Mouse (Mus musculus) small intestine, adult 2 months (tissue): ENCODE results near the gene Adra2b. TPM values are rescaled to one million over a fixed set of nuclear protein-coding genes. Genes with fewer than 3 reads are reported as not detected.

Experiments used
- H3K27ac ChIP-seq: fragments of 200-500 bp; 2 replicates; pipeline ENCODE4 v1.5.1; 2012; ENCODE audit warnings: low read depth, low read length, control low read depth, inconsistent platforms; ENCODE audit not compliant: insufficient read depth
- H3K27me3 ChIP-seq: fragments of 200-500 bp; 2 replicates; pipeline ENCODE4 v1.6.1; 2012; ENCODE audit warnings: mild to moderate bottlenecking, moderate library complexity, low read length, inconsistent platforms; ENCODE audit not compliant: control insufficient read depth, insufficient read depth
- H3K36me3 ChIP-seq: fragments of 200-500 bp; 2 replicates; pipeline ENCODE4 v1.6.1; 2012; ENCODE audit warnings: mild to moderate bottlenecking, low read length, control low read depth, inconsistent platforms; ENCODE audit not compliant: control insufficient read depth, insufficient read depth
- H3K4me1 ChIP-seq: fragments of 200-500 bp; 2 replicates; pipeline ENCODE4 v1.6.1; 2012; ENCODE audit warnings: low read length, inconsistent platforms, mixed read lengths; ENCODE audit not compliant: control insufficient read depth, insufficient read depth, insufficient read length
- H3K4me3 ChIP-seq: fragments of 200-500 bp; 2 replicates; pipeline ENCODE4 v1.5.1; 2012; ENCODE audit warnings: low read depth, mild to moderate bottlenecking, control low read depth, inconsistent platforms, low read length, moderate library complexity
- CTCF ChIP-seq: fragments of 200-500 bp; IDR thresholded peaks from 2 replicates; pipeline ENCODE4 v1.5.1; 2012; ENCODE audit warnings: low read depth, mild to moderate bottlenecking, control low read depth, inconsistent platforms, low read length, moderate library complexity, mixed read lengths; ENCODE audit not compliant: insufficient replicate concordance, insufficient read length; ENCODE audit errors: extremely low read depth
- POLR2A ChIP-seq: fragments of 200-500 bp; IDR thresholded peaks from 2 replicates; pipeline ENCODE4 v1.6.1; 2012; ENCODE audit warnings: low read depth, mild to moderate bottlenecking, control low read depth, inconsistent platforms, low read length, moderate library complexity
- WGBS: fragments of 180-500 bp; shearing (Covaris S2); methylation state at CpG from one replicate; pipeline ENCODE4 v1.1.7; 2018; 5-methylcytosine and 5-hydroxymethylcytosine counted together
- polyA plus RNA-seq: library from polyadenylated mRNA; depleted of rRNA; stranded (reverse); fragments of >200 nt; gene quantifications from 2 replicates; pipeline ENCODE4 v1.2.3, GENCODE M21; 2012; rRNA removed

Adra2b gene
- 0.48 and 0.53 TPM in 2 replicates for polyA plus RNA-seq

- peaks cover 9% of the 10 kb centered on the region for H3K4me1 ChIP-seq
- H3K27me3 ChIP-seq, result peaks cover 23% of the 10 kb centered on the region
- no peaks in the 10 kb centered on the region for H3K36me3 ChIP-seq
- H3K27ac ChIP-seq, result no peak within 1 kb of the TSS
- H3K4me3 ChIP-seq, result peak within 1 kb of the TSS; percentile 56
- WGBS, result 1% methylated on average over 48 of the region's 49 CpGs
- peak; percentile 64; the same call in 1 of the 2 replicates for TF ChIP-seq CTCF
- no peak for TF ChIP-seq POLR2A
These were observed at the start of gene Adra2b for GRCm38 (mm10) chr2:127362459-127363281. Adra2b (plus strand) TSS chr2:127363208.

- Histone ChIP-seq H3K27me3 (no peaks in the 10 kb centered on the region), H3K4me3 (no peak overlapping the region), H3K4me1 (peaks cover 2% of the 10 kb centered on the region; the same call in 1 of the 2 replicates), H3K36me3 (no peaks in the 10 kb centered on the region), H3K27ac (peak overlapping the region; percentile 34; the same call in 1 of the 2 replicates)
- 52% methylated on average over 4 of the region's 4 CpGs for WGBS
- no peak for TF ChIP-seq POLR2A
- no peak for TF ChIP-seq CTCF
These were observed 49.1 kb upstream of the Adra2b start for GRCm38 (mm10) chr2:127313878-127314277.

DNA sequence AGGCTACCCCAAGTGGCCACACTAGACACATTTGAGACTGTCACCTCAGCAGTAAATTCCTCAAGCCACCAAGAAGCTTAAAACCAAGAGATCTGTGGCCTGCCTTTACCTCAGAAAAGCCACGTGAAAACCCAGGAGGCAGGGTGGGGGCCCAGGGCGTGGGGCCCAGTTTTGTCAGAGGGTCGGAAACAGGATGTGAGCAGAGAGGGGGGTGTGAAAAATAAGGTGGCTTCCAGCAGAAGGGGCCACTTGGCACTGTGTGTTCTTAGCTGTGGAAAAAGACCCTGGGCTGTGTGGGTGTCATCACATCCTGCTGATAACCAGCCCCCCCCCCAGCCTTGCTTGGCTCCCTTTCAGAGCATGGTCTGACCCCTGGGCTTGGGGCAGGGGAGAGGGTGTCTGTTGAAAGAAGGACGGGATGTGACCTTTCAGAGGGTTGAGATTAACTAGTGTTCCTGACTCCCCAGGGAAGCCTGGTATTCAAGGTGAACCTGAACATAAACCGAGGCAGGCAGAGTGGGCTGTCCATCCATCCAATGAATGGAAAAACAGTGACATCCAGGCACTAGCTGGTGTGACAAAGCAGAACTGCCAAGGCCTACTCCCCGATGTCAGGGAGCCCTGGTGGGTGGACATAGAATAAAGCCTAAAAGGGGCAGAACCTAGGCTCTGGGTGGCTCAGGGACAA lies 48.4 kb upstream of the Adra2b start:
- Histone ChIP-seq H3K27ac (peak overlapping the region; percentile 34; the same call in 1 of the 2 replicates), H3K27me3 (no peaks in the 10 kb centered on the region), H3K4me1 (peaks cover 2% of the 10 kb centered on the region; the same call in 1 of the 2 replicates), H3K4me3 (no peak overlapping the region), H3K36me3 (no peaks in the 10 kb centered on the region)
- TF ChIP-seq CTCF (no peak), POLR2A (no peak)
- WGBS, result 69% methylated on average over 6 of the region's 6 CpGs

GRCm38 (mm10) chr2:127315155-127315470 lies 47.9 kb upstream of the Adra2b start:
- Histone ChIP-seq H3K4me1 (no peaks in the 10 kb centered on the region; the same call in 1 of the 2 replicates), H3K36me3 (no peaks in the 10 kb centered on the region), H3K27ac (no peak overlapping the region), H3K27me3 (no peaks in the 10 kb centered on the region), H3K4me3 (no peak overlapping the region)
- WGBS, result 86% methylated on average over 1 of the region's 1 CpGs
- TF ChIP-seq POLR2A (no peak), CTCF (no peak)

DNA sequence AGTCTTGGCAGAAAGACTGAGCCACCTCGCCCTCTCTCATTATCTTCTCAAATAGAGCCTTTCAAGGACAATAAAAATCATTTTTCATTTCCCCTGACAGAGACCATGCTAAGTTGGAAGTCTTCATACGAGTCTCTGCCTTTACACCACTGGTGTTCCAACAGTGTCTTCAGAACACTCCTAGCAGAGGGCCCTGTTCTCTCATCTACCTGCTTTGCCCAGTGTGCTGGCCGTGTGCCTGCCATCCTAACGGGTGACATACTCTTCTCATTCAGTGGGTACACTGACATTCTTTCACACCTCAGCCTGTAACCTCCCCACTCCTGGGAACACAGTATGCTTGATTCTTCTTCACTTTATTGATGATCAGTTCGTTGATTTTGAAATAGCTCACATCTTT lies 46.6 kb upstream of the Adra2b start:
- no peaks in the 10 kb centered on the region for H3K36me3 ChIP-seq
- 57% methylated on average over 5 of the region's 5 CpGs for WGBS
- H3K27me3 ChIP-seq, result no peaks in the 10 kb centered on the region
- no peak overlapping the region for H3K27ac ChIP-seq
- no peak for TF ChIP-seq POLR2A
- H3K4me3 ChIP-seq, result no peak overlapping the region
- H3K4me1 ChIP-seq, result no peaks in the 10 kb centered on the region

DNA sequence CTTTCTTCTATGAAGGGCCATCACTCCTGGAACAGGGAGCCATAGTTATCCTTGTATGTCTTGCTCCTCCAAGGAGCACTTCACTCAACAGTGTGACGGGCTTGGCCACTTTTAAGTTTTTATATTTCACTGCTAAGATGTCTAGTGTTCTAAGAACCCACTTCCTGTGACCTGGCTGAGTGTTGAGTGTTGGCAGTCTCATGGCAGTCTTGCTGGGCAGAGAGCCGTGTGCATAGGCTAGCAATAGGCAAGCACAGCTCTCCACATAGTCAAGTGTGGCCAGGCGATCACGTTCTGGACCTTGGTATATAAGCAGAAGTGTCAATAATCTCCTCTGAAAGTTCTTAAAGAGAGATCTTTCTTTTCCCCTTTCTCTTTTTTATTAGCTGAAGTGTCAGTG lies 44.9 kb upstream of the Adra2b start:
- 73% methylated on average over 4 of the region's 4 CpGs for WGBS
- H3K4me3 ChIP-seq, result no peak overlapping the region
- no peaks in the 10 kb centered on the region for H3K27me3 ChIP-seq
- TF ChIP-seq POLR2A (no peak), CTCF (no peak)
- no peaks in the 10 kb centered on the region for H3K36me3 ChIP-seq
- no peaks in the 10 kb centered on the region for H3K4me1 ChIP-seq
- no peak overlapping the region for H3K27ac ChIP-seq

GRCm38 (mm10) chr2:127319071-127319470 lies 43.9 kb upstream of the Adra2b start:
- no peak for TF ChIP-seq CTCF
- no peak for TF ChIP-seq POLR2A
- H3K36me3 ChIP-seq, result no peaks in the 10 kb centered on the region
- H3K27me3 ChIP-seq, result no peaks in the 10 kb centered on the region
- no peak overlapping the region for H3K4me3 ChIP-seq
- WGBS, result 55% methylated on average over 4 of the region's 4 CpGs
- H3K27ac ChIP-seq, result no peak overlapping the region
- H3K4me1 ChIP-seq, result no peaks in the 10 kb centered on the region
